Mouse (Mus musculus) spleen, adult 2 months (tissue): ENCODE results near the gene Tuba1c. TPM values are rescaled to one million over a fixed set of nuclear protein-coding genes. Genes with fewer than 3 reads are reported as not detected.

ENCODE experiments used
- DNase-seq, 2 experiments: peaks; one replicate each; pipeline versions ENCODE4 v3.0.0 to v3.0.0-alpha.2; 2012 to 2021; ENCODE audit warnings: low spot score in 2 of 2, low read depth in 1 of 2
- H3K27ac ChIP-seq: fragments of 200-500 bp; 2 replicates; pipeline ENCODE4 v1.5.1; 2012; ENCODE audit warnings: low read length, inconsistent platforms; ENCODE audit not compliant: insufficient read depth
- H3K27me3 ChIP-seq: fragments of 200-500 bp; 2 replicates; pipeline ENCODE4 v1.6.1; 2012; ENCODE audit warnings: mild to moderate bottlenecking, moderate library complexity, low read length, inconsistent platforms; ENCODE audit not compliant: control insufficient read depth, insufficient read depth
- H3K36me3 ChIP-seq: fragments of 200-500 bp; 2 replicates; pipeline ENCODE4 v1.6.1; 2012; ENCODE audit warnings: mild to moderate bottlenecking, low read length, inconsistent platforms; ENCODE audit not compliant: control insufficient read depth, insufficient read depth
- H3K4me1 ChIP-seq: fragments of 200-500 bp; 2 replicates; pipeline ENCODE4 v1.6.1; 2011; ENCODE audit warnings: inconsistent platforms; ENCODE audit not compliant: control insufficient read depth, insufficient read depth, insufficient read length
- H3K4me3 ChIP-seq: fragments of 200-500 bp; 2 replicates; pipeline ENCODE4 v1.5.1; 2011; ENCODE audit warnings: mild to moderate bottlenecking, inconsistent platforms; ENCODE audit not compliant: insufficient read depth, insufficient read length; ENCODE audit errors: extremely low read depth
- CTCF ChIP-seq: fragments of 200-500 bp; IDR thresholded peaks from 2 replicates; pipeline ENCODE4 v1.5.1; 2011; ENCODE audit warnings: mild to moderate bottlenecking, inconsistent platforms; ENCODE audit not compliant: insufficient read depth, insufficient read length, insufficient replicate concordance; ENCODE audit errors: extremely low read depth
- POLR2A ChIP-seq: fragments of 200-500 bp; IDR thresholded peaks from 2 replicates; pipeline ENCODE4 v1.6.1; 2011; ENCODE audit warnings: low read depth, low read length, inconsistent platforms
- WGBS: fragments of 180-500 bp; shearing (Covaris S2); methylation state at CpG from one replicate; pipeline ENCODE4 v1.1.7; 2018; 5-methylcytosine and 5-hydroxymethylcytosine counted together
- polyA plus RNA-seq: library from polyadenylated mRNA; depleted of rRNA; stranded (reverse); fragments of >200 nt; gene quantifications from 2 replicates; pipeline ENCODE4 v1.2.3, GENCODE M21; 2012

Tuba1c gene
- polyA plus RNA-seq, 1 experiment = 119 TPM

- Histone ChIP-seq H3K27me3 (no peaks in the 10 kb centered on the region), H3K27ac (no peak overlapping the region), H3K36me3 (peaks cover 19% of the 10 kb centered on the region), H3K4me1 (peaks cover 4% of the 10 kb centered on the region; the same call in 1 of the 2 replicates), H3K4me3 (no peak overlapping the region)
- TF ChIP-seq CTCF = no peak
- no peak for TF ChIP-seq POLR2A
- WGBS = 97% methylated on average over 8 of the region's 8 CpGs
- no peak for DNase-seq
These were observed 6.7 kb downstream of the Tuba1c start for GRCm38 (mm10) chr15:99036249-99036905.

DNA sequence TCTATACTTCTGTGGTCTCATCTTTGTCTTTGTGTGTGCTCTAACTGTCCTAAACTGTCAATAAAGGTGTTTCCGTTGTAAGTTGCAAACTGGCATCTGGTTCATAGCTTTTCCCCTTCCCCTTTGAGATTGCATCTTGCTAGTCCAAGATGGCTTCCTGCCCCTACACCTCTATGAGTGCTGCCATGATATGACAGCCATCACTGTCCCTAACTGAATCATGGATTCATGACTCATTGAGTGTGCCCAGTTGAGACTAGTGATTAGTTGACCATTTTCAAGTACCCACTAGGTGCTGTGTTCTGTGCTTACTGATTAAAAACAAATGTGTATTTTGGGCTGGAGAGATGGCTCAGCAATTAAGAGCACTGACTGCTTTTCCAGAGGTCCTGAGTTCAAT lies 8.3 kb downstream of the Tuba1c start:
- no peaks in the 10 kb centered on the region for H3K27me3 ChIP-seq
- no peaks in the 10 kb centered on the region for H3K4me1 ChIP-seq
- 90% methylated on average over 1 of the region's 1 CpGs for WGBS
- no peak overlapping the region for H3K4me3 ChIP-seq
- no peak for DNase-seq
- TF ChIP-seq POLR2A = no peak
- no peak for TF ChIP-seq CTCF
- peaks cover 19% of the 10 kb centered on the region for H3K36me3 ChIP-seq
- H3K27ac ChIP-seq = no peak overlapping the region

- WGBS = 94% methylated on average over 5 of the region's 5 CpGs
- Histone ChIP-seq H3K36me3 (peaks cover 19% of the 10 kb centered on the region), H3K27me3 (no peaks in the 10 kb centered on the region), H3K4me1 (no peaks in the 10 kb centered on the region), H3K4me3 (no peak overlapping the region), H3K27ac (no peak overlapping the region)
- DNase-seq = no peak
- no peak for TF ChIP-seq POLR2A
- no peak for TF ChIP-seq CTCF
These were observed 9.1 kb downstream of the Tuba1c start for GRCm38 (mm10) chr15:99038797-99039196.

DNA sequence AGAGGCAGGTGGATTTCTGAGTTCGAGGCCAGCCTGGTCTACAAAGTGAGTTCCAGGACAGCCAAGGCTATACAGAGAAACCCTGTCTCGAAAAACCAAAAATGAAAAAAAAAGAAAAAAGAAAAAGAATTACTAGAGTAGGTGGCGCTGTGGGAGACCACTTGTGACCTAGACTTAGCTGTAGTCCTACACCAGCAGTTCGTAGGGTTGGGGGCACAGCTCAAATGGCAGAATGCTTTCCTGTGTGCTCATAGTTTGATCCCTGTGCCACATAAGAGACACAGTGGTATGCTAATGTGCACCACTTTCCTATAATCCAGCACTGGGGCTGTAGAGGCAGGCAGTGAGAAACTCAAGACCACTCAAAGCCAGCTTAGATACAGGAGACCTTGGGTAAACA lies 9.6 kb downstream of the Tuba1c start:
- 87% methylated on average over 4 of the region's 4 CpGs for WGBS
- H3K27me3 ChIP-seq = no peaks in the 10 kb centered on the region
- TF ChIP-seq CTCF (no peak), POLR2A (no peak)
- no peak overlapping the region for H3K27ac ChIP-seq
- H3K4me3 ChIP-seq = no peak overlapping the region
- H3K4me1 ChIP-seq = no peaks in the 10 kb centered on the region
- H3K36me3 ChIP-seq = peaks cover 19% of the 10 kb centered on the region
- DNase-seq = no peak

- H3K4me3 ChIP-seq = no peak overlapping the region
- 84% methylated on average over 26 of the region's 26 CpGs for WGBS
- TF ChIP-seq POLR2A (no peak), CTCF (no peak)
- DNase-seq = no peak
- H3K27me3 ChIP-seq = no peaks in the 10 kb centered on the region
- no peaks in the 10 kb centered on the region for H3K4me1 ChIP-seq
- H3K36me3 ChIP-seq = peaks cover 11% of the 10 kb centered on the region
- H3K27ac ChIP-seq = no peak overlapping the region
These were observed 10.6 kb downstream of the Tuba1c start for GRCm38 (mm10) chr15:99039996-99040919.

DNA sequence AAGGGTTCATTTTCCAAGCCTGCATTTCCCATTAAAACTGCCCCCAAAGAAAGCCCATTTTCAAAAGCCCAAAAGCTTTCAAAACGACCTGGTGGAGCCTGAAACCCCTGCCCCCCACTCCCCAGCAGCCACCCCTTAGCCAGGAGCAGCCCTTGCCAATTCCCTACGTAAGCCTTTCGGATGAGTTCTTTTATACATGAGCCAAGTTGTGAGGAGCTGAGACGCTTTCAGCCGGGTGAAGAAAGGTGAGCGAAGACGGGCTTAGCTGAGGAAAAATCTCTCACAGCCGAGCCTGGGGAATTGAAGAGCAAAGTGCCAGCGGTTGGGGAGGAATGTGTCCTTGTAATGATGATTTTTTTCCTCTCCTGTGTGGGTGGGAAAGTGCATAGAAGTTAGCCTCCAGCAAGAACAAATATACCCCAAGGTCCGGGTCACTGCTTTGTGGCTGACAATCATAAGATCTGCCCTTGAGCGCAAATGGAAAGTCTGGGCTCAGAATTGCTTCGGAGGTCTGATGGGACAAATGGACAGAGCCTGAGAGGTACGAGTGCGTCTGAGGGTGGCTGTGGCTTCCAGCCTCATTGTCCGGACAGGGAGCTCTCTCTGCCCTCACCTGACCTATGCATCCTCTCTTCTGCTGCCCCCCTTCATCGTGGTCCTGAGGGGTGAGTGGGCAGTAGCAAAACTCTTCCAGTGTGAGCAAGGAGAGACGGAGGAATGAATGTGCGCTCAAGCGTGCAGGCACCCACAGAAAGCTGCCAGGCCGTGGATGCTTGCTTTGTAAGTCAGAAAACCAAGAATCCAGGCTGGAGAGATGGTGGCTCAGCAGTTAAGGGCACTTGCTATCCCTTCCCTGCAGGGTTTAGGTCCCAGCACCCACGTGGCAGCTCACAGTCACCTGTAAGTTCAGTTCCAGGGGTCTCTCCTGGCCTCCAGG lies 11.5 kb downstream of the Tuba1c start:
- H3K4me1 ChIP-seq = no peaks in the 10 kb centered on the region
- WGBS = 82% methylated on average over 21 of the region's 21 CpGs
- H3K36me3 ChIP-seq = peaks cover 5% of the 10 kb centered on the region
- no peak for TF ChIP-seq POLR2A
- TF ChIP-seq CTCF = no peak
- H3K27me3 ChIP-seq = no peaks in the 10 kb centered on the region
- DNase-seq = no peak
- no peak overlapping the region for H3K27ac ChIP-seq
- no peak overlapping the region for H3K4me3 ChIP-seq
